Mouse (Mus musculus): ENCODE data around the gene Ckm. TPM values are rescaled to one million over a fixed set of nuclear protein-coding genes. Genes with fewer than 3 reads are reported as not detected.

Ckm gene
- polyA plus RNA-seq (2017; shearing (Covaris generic)): not detected

GRCm38 (mm10) chr7:19404476-19404875, at the start of gene Ckm:
Ckm (plus strand) TSS chr7:19404776.

GRCm38 (mm10) chr7:19359299-19359891, 45.2 kb upstream of the Ckm start, which contains the start of the genes Cd3eap and Ppp1r13l:
Cd3eap (minus strand) TSS chr7:19359483.
Ppp1r13l (plus strand) TSS chr7:19359749.

GRCm38 (mm10) chr7:19381377-19382165, 23.0 kb upstream of the Ckm start, which contains the start of gene Ercc2:
Ercc2 (plus strand) TSS chr7:19382010.

GRCm38 (mm10) chr7:19403731-19404296, 762 bp upstream of the Ckm start, which contains the start of gene Klc3:
Klc3 (minus strand) TSS chr7:19404104.

GRCm38 (mm10) chr7:19458591-19459111, 54.1 kb downstream of the Ckm start, which contains the start of gene Mark4:
Mark4 (minus strand) TSS chr7:19458821.

GRCm38 (mm10) chr7:19462884-19463381, 58.4 kb downstream of the Ckm start, which contains the start of gene Exoc3l2:
Exoc3l2 (plus strand) TSS chr7:19463331.

Other genes with a start within 250 kb of the Ckm start
- not detected for gene Gipr, start 238.6 kb upstream of the Ckm start, polyA plus RNA-seq (2017; shearing (Covaris generic))
- gene Eml2, start 228.4 kb upstream of the Ckm start, polyA plus RNA-seq (2017; shearing (Covaris generic)): 31.6 TPM
- 0.16 TPM for gene Gpr4, start 192.2 kb upstream of the Ckm start, polyA plus RNA-seq (2017; shearing (Covaris generic))
- gene Opa3, start 176.4 kb upstream of the Ckm start, polyA plus RNA-seq (2017; shearing (Covaris generic)): 25.4 TPM
- gene Vasp, start 133.0 kb upstream of the Ckm start, polyA plus RNA-seq (2017; shearing (Covaris generic)): 333 TPM
- 2.8 TPM for gene Ppm1n, start 124.7 kb upstream of the Ckm start, polyA plus RNA-seq (2017; shearing (Covaris generic))
- gene Rtn2, start 122.2 kb upstream of the Ckm start, polyA plus RNA-seq (2017; shearing (Covaris generic)): not detected
- gene Fosb, start 94.7 kb upstream of the Ckm start, polyA plus RNA-seq (2017; shearing (Covaris generic)): 0.78 TPM
- gene Ercc1, start 60.0 kb upstream of the Ckm start, polyA plus RNA-seq (2017; shearing (Covaris generic)): 86.2 TPM
- 13.9 TPM for gene Cd3eap, start 45.3 kb upstream of the Ckm start, polyA plus RNA-seq (2017; shearing (Covaris generic))
- gene Ppp1r13l, start 45.0 kb upstream of the Ckm start, polyA plus RNA-seq (2017; shearing (Covaris generic)): 0.20 TPM
- 9.9 TPM for gene Ercc2, start 22.8 kb upstream of the Ckm start, polyA plus RNA-seq (2017; shearing (Covaris generic))
- 17.0 TPM for gene Klc3, start 672 bp upstream of the Ckm start, polyA plus RNA-seq (2017; shearing (Covaris generic))
- 2.0 TPM for gene Mark4, start 54.0 kb downstream of the Ckm start, polyA plus RNA-seq (2017; shearing (Covaris generic))
- not detected for gene Exoc3l2, start 58.6 kb downstream of the Ckm start, polyA plus RNA-seq (2017; shearing (Covaris generic))
- gene Bloc1s3, start 103.6 kb downstream of the Ckm start, polyA plus RNA-seq (2017; shearing (Covaris generic)): 0.28 TPM
- 115 TPM for gene Trappc6a, start 103.6 kb downstream of the Ckm start, polyA plus RNA-seq (2017; shearing (Covaris generic))
- gene Nkpd1, start 113.1 kb downstream of the Ckm start, polyA plus RNA-seq (2017; shearing (Covaris generic)): not detected
- 4.3 TPM for gene Ppp1r37, start 158.3 kb downstream of the Ckm start, polyA plus RNA-seq (2017; shearing (Covaris generic))
- 1.6 TPM for gene Zfp296, start 172.5 kb downstream of the Ckm start, polyA plus RNA-seq (2017; shearing (Covaris generic))
- gene Gemin7, start 172.8 kb downstream of the Ckm start, polyA plus RNA-seq (2017; shearing (Covaris generic)): 95.3 TPM
- 15.3 TPM for gene Clasrp, start 199.7 kb downstream of the Ckm start, polyA plus RNA-seq (2017; shearing (Covaris generic))
- 24.3 TPM for gene Relb, start 224.7 kb downstream of the Ckm start, polyA plus RNA-seq (2017; shearing (Covaris generic))